Mouse (Mus musculus) erythroid progenitor cell, adult 5-6 weeks (primary cell): ENCODE results near the gene Ifi202b. TPM values are rescaled to one million over a fixed set of nuclear protein-coding genes. Genes with fewer than 3 reads are reported as not detected.
"Not testable (repeated sequence)": the region's sequence is repeated elsewhere in the genome, so short reads cannot be mapped to it uniquely, and the experiment has no call there.

Experiments used
- ATAC-seq: replicated peaks from 2 replicates; pipeline ENCODE4 v1.8.0; 2016; ENCODE audit warnings: moderate number of reproducible peaks, mild to moderate bottlenecking, moderate TSS enrichment, inconsistent platforms; ENCODE audit not compliant: poor library complexity, low FRiP score, severe bottlenecking
- total RNA-seq, 2 experiments: library from RNA; stranded (forward) in 1 of 2; stranded (reverse) in 1 of 2; fragments of 150-400 nt in 1 of 2; fragments of 186-747, 209-891 nt in 1 of 2; gene quantifications; 2 replicates each; pipeline versions ENCODE4 v1.2.3 to v1.2.4; 2015 to 2017; ENCODE audit warnings: low replicate concordance in 2 of 2

Gene Ifi202b
- total RNA-seq (2015; ENCODE audit: low replicate concordance), result not detected in 2 replicates
- total RNA-seq (2017; ENCODE audit: low replicate concordance), result not detected in 2 replicates

DNA sequence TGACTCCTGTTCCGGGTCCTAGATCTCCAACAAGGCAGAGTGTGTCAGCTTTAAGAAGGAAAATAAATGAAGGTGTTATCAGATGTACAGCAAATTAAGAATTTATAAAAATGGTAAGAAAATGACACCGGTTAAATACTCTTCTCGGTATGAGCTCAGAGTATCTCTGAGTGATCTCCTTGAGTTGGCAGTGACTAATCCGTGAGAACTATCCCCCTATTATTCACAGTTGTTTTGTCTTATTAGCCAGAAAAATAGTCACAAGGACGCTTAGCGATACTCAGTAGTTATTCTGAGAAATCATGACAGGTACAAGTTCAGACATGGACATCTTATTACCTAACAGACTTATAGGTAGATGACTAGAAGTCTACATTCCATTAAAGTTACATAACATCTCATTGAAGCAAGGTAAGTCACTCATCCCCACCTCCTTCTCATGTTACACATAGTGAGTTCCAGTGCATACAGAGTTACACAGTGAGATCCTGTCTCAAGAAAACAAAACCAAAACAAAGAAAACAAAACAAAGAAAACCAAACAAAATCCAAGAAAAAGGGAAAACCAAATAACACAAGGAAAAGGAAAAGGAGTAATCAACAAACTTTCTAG lies at the start of gene Ifi202b:
Ifi202b (minus strand) TSS at position 51 of the 612 bp plus-strand sequence.
- ATAC-seq, result 0 out of 2 replicates have a peak, but pooled peaks have one; percentile 20

DNA sequence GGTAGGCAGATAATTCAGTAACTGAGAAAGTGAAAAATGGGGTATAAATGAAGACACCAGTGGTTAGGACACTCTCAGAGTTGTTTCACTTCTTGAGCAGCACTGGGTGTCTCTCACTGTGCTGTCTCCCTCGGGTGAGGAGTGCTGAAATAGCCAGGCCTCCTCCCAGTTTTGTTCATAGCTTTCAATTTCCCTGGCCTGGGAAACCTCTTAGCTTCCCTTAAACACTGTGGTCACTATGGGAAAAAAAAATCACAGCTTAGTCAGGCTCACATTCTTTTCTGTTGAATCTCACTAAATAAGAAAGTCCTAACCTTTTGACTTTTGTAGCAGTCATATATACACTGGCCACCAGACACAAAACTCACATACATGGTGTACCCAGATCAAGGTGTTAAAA lies 49.2 kb upstream of the Ifi202b start, which contains the start of gene Ifi205:
Ifi205 (minus strand) TSS at position 113 of the 400 bp plus-strand sequence.
- ATAC-seq, result no peak

DNA sequence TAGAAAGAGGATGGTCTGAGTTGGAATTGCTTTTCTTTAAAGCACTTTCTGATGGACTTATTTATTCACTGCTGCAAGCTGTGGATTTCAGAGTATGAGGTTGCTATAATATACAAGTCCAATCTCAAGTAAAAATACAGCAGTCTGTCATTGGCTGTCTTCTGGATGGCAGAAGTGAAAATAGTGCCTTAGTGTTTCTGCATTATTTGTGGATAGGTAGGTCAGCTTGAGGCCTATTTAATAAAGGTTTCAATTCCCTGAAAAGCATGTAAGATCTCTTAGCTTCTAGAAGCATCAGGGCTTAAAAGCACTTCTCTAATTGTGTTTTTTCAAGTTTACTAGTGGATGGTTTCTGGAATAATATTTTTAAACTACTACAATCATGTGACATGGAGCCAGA lies 24.5 kb upstream of the Ifi202b start:
- not testable (repeated sequence) for ATAC-seq

DNA sequence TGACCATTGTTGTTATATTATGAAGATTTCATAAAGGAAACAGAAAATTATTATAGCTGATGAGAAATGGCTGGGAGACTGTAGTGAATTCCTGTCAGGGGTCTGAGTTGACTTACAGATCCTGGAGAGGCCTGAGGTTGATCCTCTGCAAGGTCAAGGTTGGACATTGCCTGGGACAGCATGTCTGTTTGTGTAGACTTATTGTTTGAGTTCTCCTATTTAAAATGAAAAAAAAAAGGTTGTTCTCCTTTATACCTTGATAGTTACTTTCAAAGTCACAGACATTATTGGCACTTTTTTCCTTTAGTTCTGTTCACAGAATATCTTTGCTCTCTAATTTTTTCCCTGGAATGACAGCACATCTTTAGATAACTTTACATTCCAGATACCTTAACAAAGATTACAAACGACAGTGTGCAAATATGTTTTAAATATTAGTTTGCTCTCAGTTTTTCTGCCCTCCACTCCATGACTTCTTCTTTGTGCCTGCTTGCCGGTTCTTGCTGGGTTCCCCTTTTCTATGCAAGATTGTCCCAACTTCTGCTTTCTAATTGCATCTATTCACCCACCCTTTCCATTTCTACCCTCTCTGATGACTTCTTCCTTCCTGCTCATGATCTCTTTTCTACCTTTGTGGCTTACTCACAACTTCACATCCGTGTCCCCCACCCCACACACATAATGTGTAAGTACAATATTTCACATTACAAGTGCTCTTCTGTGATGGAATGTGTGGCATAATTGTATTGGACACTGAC lies 22.0 kb upstream of the Ifi202b start:
- not testable (repeated sequence) for ATAC-seq

DNA sequence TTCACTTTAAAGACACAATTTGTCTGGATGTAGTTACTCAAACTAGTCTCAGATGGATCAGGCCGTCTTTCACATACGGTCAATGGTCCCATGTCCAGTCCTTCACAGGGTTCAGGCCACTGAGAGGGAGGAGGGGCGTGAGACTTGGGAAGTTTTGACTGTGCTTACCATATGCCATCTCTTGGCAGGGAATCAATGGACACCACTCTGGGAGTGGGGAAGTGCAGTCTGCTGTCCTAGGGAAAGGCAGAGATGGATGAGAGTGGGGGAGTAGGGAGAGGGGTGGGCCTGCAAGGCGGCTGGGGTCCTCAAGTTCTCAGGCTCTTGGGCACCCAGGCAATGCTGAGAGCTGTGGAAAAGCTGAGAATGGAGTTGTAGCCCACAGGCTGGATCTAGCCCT lies 12.5 kb upstream of the Ifi202b start:
- 0 out of 2 replicates have a peak, but pooled peaks have one; percentile 25 for ATAC-seq

DNA sequence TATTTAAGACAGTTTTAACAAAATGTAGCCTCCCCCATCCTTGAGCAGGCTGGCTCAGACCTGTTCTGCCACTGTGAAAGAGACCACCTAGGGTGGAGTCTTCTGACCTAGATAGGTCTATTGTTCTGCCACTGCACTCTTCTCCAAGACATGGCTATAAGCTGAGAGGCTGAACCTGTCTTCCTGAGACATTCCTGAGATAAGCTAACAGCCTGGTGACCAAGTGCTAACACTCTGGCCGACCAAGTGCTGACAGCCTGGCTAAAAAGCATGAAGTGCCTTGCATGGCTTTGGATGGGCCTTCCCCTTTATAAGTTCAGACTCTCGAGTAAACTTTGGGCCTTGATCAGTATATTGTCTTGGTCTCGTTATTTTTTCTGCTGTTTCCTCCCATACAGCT lies 1.5 kb downstream of the Ifi202b start:
- ATAC-seq, result not testable (repeated sequence)

DNA sequence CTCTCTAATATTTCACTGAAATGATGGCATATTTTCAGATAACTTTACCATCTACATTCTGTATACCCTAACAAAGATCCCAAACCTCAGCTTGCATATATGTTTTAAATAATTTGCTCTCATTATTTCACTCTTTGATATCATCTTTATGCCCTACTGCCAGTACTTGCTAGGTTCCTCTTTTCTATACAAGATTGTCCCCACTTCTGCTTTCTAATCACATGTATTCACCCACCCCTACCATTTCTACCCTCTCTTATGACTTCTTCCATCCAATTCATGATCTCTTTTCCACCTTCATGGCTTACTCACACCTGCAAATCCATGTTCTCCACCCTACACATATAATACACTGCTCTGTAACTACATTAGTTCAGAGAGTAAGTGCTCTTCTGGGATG lies 4.9 kb downstream of the Ifi202b start:
- ATAC-seq, result no peak

DNA sequence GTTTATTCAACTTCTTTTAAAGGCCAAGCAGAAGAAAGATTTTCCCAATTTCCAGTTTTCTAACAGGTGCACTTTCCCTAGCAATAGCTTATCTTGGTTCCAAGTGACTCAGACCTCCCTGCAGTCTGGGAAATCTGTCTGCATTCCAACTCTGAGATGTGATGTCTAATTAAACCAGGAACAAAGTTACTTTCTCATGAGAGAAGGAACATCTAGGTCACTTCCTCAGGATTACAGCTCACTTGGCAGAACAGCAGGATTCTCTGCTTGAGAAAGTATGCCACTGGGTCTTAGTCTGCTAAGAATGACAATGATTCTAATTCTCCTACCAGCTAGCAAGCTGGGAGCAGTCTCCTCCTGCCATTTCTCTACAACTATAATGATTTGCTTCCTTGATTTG lies 9.4 kb downstream of the Ifi202b start:
- ATAC-seq, result no peak

DNA sequence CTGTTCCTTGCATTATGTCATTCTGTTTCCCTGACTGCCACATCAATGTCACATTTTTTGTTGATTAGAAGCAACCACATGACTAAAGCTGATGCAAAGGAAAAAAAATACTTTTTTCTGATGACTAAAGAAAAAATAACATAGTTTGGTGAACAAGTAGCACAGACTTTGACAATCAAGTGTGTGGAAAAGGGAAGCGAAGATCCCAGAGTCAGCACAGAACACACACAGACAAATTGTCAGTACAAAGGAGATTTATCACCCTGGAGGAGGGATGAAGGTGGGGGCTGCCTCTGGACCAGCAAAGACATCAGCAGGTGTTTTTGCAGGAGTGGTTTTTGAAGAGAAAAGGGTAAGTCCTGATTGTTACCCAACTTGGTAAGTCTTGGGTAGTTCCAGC lies 21.1 kb downstream of the Ifi202b start:
- not testable (repeated sequence) for ATAC-seq

DNA sequence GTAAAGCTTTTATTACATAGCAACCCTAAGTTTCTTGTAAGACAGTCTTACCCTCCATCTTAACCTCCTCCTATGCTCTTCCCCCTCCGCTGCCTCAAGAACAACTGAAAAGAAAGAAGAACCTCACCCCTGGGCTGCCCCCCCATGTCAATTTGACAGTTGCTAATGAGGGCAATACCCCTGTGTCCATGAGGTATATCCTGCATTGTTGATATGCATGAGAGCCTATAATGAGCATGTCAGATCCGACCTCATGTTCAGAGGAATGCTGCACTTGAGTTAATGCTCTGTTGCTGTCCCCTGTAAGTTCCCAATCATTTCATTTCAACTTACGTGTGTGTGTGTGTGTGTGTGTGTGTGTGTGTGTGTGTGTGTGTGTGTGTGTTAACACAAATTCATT lies 22.5 kb downstream of the Ifi202b start:
- ATAC-seq, result not testable (repeated sequence)

DNA sequence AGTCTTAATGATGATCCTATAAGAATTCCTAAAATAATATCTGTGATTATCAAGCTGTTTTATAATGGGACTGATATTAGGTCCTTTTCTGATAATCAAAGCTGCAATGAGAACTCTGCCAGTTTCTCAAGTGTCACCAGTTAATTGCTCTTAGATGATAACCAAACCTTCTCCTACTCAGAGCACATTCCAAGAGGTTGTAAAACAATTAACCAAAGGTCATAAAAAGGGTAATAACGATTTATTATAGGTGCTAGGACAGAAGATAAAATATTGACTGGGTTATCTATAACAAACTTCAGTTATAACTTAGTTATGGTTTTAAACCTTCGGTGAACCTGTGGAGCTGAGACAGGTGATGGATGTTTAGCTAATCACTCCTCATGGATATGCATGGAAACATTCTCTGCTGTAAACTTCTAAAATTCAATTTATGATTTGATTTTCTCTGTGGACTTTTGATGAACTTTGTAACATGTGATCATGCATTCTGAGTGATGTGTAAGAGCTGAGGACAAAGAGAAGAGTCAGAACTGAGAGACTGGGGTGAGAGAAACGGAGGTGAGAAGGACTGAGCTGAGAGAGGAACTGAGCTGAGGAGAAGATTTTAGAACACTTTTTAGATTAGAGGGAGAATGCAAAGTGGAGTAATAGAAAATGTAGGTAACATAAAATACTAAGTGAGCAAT lies 26.6 kb downstream of the Ifi202b start:
- ATAC-seq, result not testable (repeated sequence)

DNA sequence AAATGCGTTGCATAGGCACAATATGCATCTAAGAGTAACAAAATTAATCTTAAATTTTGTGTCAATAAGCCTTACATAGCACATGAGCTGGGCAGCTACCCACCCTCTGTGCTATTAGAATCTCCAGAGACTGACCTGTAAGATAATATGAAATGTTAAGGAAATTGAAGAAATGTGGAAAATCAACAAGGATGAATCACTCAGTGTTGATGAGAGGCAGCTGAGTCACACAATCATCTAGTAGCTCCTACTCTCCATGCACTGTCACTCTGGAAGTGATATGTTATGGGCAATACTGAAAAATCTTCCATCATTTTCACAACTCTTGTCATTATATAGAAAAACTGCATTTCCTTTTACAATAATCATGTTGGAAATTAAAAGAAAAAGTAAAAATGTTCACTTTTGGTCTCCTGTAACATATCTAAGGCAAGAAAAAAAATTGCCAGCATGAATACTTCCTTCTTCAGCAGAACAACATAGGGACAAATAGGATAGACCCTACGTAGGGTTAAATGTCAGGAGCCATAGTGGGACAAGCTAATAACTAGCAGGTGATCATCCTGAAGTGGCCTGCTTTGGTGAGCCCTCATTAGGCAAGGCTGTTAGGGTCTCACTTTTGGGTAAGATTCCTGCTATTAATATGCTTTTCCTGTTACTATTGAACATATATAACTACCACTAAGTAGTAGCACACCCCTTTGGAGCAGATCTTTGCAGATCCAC lies 27.3 kb downstream of the Ifi202b start:
- no peak for ATAC-seq

DNA sequence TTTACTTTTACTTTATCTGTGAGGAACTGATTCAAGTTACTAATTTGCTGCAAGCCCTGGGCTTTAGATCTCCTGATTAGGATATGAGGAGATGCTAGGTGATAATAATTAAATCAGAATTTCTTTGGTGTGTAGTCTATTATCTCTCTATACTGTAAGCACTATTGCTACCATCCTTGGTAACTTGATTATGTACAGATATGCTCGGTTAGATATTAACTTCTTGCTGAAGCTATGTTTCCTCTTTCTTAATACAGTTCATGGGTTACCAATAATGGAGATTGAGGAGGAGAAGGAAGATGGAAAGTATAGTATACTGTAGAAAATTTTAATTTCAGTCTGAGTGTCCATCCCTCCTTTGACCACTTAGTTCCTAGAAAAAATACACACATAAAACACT lies 29.0 kb downstream of the Ifi202b start:
- no peak for ATAC-seq

DNA sequence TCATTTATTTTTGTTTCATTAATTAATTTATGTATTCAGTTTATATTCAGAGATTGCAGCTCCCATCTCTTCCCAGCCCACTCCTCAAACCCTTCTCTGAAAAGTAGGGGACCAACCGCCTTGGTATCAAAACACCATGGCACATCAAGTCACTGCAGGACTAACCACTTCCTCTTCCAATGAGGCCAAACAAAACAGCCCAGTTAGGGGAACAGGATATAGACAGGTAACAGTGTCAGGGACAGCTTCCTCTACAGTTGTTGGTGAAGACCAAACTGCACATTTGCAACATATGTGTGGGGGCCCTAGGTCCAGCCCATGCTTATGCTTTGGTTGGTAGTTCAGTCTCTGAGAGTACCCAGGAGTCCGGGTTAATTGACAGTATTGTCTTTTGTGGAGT lies 33.5 kb downstream of the Ifi202b start:
- ATAC-seq, result not testable (repeated sequence)

DNA sequence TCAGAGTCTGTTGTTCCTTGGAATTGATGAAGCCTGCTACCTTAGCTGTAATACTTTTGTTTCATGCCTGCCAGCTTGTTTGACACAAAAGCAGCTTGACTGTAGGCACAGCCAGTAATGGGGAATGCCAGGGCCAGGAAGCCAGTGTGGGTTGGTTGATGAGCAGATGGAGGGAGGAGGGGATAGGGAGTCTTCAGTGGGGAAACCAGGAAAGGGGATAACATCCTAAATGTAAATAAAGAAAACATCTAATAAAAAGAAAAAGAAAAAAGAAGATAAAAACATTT lies 39.8 kb downstream of the Ifi202b start:
- ATAC-seq, result not testable (repeated sequence)

DNA sequence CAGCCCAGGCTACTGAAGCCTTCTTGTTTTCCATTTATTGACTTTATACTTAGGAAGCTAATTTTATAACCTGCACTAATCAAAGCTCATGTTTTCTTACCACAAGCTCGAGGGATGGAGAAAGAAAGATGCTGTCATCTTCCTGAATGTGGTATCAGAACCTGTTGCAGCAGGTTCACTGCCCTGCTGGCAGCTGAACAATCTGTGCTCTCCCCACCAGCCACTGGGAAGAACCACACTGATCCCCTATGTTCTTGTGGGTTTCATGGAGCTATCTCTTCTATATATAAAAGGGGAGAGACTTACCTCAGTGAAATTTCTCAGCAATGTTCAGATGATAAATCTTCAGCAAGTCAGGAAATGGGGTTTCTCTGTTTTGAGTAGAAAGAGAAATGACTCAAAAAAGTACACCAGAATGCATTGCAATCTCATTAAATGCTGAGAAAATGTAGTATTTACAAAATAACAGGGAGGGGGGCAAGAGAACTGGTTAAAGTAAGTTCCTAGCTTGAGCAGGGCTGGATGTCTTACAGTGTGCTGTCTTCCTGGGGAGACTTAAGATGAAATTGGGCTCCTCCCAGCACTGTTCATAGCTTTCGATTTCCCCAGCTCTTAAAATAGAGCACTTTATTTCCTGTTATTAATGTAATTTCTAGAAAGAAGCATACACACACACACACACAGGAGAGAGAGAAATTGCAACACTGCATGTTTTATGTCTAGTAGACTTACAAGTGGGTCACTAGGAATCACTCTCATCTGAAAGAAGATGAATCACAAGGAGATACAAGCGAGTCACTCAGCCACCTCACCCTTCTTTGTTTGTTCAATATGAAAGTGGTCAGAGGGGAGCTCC lies 40.4 kb downstream of the Ifi202b start, which contains the start of the genes Mndal and Ifi203:
Mndal (minus strand) TSS at position 568 of the 856 bp plus-strand sequence.
Ifi203 (minus strand) TSS at position 749 of the 856 bp plus-strand sequence.
- ATAC-seq, result not testable (repeated sequence)

DNA sequence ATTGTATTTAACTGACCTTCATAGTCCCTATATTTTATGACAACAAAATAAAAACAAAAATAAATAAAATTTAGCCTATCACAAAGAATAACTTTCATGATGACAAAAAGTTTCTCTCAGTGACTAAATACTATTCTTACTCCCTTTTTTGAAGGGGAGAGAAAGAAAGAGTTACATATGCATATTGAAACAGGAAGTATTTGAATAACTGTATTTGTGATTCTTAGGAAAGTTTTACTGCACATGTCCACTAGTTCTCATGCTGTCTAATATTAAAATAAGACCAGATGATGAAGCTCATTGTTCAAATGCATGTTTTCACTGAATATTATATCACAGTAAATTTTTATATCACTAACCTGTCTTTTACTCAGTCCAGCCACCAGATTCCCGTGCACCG lies 41.0 kb downstream of the Ifi202b start:
- ATAC-seq, result not testable (repeated sequence)

DNA sequence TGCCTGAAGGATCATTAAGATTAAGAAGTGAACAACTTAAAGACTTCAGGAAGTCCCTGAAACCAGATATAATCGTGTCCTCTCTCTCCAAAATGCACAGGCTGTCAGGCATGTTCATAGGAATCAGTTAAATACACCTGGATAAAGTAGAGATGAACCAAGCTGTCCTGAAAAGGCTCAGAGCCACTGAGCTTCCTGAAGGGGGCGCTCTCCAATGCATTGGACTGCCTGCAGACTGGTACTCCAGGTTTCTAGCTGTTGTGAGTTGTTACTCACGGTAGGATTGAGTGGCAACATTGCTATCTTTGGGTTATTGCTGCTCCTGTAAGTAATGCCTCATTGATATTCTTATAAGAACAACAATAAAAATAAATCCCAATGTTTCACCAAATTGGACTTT lies 63.3 kb downstream of the Ifi202b start:
- not testable (repeated sequence) for ATAC-seq

DNA sequence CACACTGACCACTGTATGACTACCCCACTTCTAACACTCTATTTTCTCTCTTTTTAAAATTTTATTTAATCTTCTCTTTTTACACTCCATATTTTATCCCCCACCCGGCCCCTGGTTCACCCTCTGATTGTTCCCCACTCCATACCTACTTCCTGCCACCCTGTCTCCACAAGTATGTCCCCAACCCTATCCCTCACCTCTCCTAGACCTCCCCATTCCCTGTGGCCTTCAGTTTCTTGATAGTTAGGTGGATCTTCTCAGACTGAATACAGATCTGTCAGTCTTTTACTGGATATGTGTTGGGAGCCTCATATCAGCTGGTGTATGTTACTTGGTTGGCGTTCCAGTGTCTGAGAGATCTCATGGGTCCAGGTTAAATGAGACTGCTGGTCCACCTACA lies 68.0 kb downstream of the Ifi202b start:
- no peak for ATAC-seq
